Mouse (Mus musculus): ENCODE data around the gene Pkp4. TPM values are rescaled to one million over a fixed set of nuclear protein-coding genes. Genes with fewer than 3 reads are reported as not detected.

Pkp4 gene
- polyA plus RNA-seq, 1 experiment from 2014 or later = 23.5 TPM

DNA sequence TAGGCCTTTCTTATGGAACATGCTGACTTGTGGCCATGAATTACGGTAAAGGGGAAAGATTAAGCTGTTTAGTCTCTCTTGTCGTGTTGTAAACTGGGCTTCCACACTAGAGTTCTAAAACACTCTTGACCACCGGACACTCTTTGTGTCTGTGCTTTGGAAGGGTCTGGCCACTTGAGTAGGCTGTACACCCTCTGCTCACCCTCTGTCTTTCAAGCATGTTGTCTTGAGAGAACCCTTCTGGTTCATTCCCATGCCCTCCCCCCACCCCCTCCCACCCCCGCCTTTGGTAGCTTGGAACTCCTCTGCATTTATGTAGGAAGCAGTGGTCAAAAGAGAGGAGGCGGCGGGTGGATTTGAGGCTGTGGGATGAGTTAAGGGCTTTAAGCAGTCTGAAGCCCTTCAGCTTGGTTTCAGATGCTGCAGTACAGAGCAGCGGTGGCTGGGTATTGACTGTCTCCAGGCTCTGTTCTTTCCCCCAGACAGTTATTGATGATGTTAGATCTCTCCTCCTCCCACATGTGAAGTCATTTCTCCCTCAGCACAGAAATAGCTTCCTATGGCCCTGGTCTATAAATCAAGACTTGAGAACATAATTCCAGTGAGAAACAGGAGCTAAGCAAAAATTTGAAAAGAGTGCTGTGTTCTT lies 120.4 kb downstream of the Pkp4 start:
- no peak overlapping the region for H3K4me2 ChIP-seq (replicated peaks; ENCODE audit: low read depth, low read length)
- H3K4me3 ChIP-seq (ENCODE audit: low read length) = no peak overlapping the region
- peaks cover 14% of the 10 kb centered on the region for H3K4me1 ChIP-seq (ENCODE audit: insufficient read depth, low read length)
- peak; percentile 42; the same call in 1 of the 2 replicates for ATAC-seq (ENCODE audit: low FRiP score, low TSS enrichment)
- no peaks in the 10 kb centered on the region for H3K36me3 ChIP-seq (ENCODE audit: insufficient read depth, low read length)
- WGBS = 48% methylated on average over 7 of the region's 7 CpGs
- no peaks in the 10 kb centered on the region for H3K27me3 ChIP-seq (ENCODE audit: insufficient read depth, low read length)
- no peak overlapping the region for H3K9ac ChIP-seq (replicated peaks; ENCODE audit: low read length)
- H3K9me3 ChIP-seq (ENCODE audit: low read length) = no peaks in the 10 kb centered on the region
- H3K27ac ChIP-seq (ENCODE audit: low read length) = no peak overlapping the region

- WGBS = 93% methylated on average over 6 of the region's 6 CpGs
- Histone ChIP-seq H3K4me1 (ENCODE audit: insufficient read depth, low read length) (peaks cover 23% of the 10 kb centered on the region), H3K36me3 (ENCODE audit: insufficient read depth, low read length) (no peaks in the 10 kb centered on the region), H3K27ac (ENCODE audit: low read length) (no peak overlapping the region), H3K9ac (replicated peaks; ENCODE audit: low read length) (no peak overlapping the region), H3K9me3 (ENCODE audit: low read length) (no peaks in the 10 kb centered on the region), H3K4me3 (ENCODE audit: low read length) (no peak overlapping the region), H3K27me3 (ENCODE audit: insufficient read depth, low read length) (no peaks in the 10 kb centered on the region), H3K4me2 (replicated peaks; ENCODE audit: low read depth, low read length) (no peak overlapping the region)
- ATAC-seq (ENCODE audit: low FRiP score, low TSS enrichment) = no peak
Observed at GRCm38 (mm10) chr2:59282966-59283365, 122.3 kb downstream of the Pkp4 start.

DNA sequence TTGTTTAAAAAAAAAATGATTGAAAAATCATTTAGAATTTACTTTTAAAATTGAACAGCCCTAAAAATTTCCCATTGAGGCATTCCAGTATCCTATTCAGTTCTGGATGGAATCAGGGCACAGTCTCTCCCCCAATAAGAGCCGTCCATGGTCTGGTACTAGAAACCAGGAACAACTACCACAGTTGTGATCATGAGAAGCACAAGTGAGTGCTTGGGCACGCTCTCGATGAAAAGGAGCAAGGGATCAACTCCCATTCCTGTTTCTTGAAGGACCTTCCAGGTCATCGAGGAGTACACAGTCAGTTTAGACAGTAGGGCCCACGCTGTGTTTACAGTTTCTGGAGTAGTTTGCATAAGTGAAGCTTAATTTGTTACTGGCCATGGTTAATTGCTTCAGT lies 123.6 kb downstream of the Pkp4 start:
- Histone ChIP-seq H3K36me3 (ENCODE audit: insufficient read depth, low read length) (no peaks in the 10 kb centered on the region), H3K4me1 (ENCODE audit: insufficient read depth, low read length) (peaks cover 23% of the 10 kb centered on the region), H3K27me3 (ENCODE audit: insufficient read depth, low read length) (no peaks in the 10 kb centered on the region), H3K4me2 (replicated peaks; ENCODE audit: low read depth, low read length) (no peak overlapping the region), H3K9me3 (ENCODE audit: low read length) (no peaks in the 10 kb centered on the region), H3K27ac (ENCODE audit: low read length) (no peak overlapping the region), H3K9ac (replicated peaks; ENCODE audit: low read length) (no peak overlapping the region), H3K4me3 (ENCODE audit: low read length) (no peak overlapping the region)
- ATAC-seq (ENCODE audit: low FRiP score, low TSS enrichment) = no peak
- WGBS = 87% methylated on average over 5 of the region's 5 CpGs

DNA sequence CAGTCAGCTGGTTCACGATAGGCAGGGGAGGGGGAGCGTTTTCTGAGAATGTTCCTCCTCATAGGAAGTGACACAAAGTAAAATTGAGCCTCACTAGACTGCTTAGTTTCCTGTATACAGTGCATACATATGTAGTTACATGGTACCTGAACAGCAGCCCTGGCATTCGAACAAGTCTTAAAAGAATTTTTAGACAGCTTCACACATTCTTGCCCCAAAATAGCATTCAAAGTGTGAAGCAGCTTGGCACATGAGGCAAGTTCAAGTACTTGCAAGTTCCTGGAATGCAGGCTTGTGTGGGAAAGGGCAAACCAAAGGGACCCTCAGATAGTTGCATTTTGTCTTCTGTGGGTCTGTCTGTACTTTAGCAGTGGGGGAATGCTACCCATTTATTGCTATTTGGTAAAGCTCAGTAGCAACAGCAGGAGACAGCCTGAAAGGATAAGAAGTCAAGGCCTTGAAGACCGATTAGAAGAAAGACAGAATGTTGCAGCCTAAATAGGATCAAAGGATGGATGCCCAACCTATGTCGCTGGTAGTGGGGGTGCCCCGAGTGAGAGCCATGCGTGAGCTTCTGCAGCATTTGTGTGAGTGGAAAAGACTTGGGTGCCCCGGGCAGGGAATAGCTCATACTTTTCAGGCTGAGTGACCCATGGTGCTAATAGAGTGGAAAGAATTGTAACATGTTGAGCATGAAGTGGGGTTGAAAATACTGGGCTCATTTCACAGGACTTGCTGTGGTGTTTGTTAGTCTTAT lies 124.3 kb downstream of the Pkp4 start:
- Histone ChIP-seq H3K4me3 (ENCODE audit: low read length) (no peak overlapping the region), H3K9ac (replicated peaks; ENCODE audit: low read length) (no peak overlapping the region), H3K9me3 (ENCODE audit: low read length) (no peaks in the 10 kb centered on the region), H3K4me1 (ENCODE audit: insufficient read depth, low read length) (peaks cover 23% of the 10 kb centered on the region), H3K36me3 (ENCODE audit: insufficient read depth, low read length) (no peaks in the 10 kb centered on the region), H3K27ac (ENCODE audit: low read length) (no peak overlapping the region), H3K27me3 (ENCODE audit: insufficient read depth, low read length) (no peaks in the 10 kb centered on the region), H3K4me2 (replicated peaks; ENCODE audit: low read depth, low read length) (no peak overlapping the region)
- WGBS = 75% methylated on average over 8 of the region's 8 CpGs
- ATAC-seq (ENCODE audit: low FRiP score, low TSS enrichment) = no peak

DNA sequence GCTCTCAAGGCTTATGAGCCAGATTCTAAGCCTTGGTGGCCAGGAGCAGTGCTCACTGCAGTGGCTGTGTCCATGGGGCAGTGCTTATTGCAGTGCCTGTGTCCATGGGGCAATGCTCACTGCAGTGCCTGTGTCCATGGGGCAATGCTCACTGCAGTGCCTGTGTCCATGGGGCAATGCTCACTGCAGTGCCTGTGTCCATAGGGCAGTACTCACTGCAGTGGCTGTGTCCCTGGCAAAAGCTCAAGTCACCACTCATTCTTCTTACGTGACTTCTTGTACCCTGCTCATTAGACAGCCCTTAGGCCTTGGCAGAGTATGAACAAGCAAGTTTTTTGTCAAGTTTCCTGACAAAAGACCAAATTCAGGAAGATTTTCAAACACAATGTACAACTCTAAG lies 124.9 kb downstream of the Pkp4 start:
- Histone ChIP-seq H3K9me3 (ENCODE audit: low read length) (no peaks in the 10 kb centered on the region), H3K4me2 (replicated peaks; ENCODE audit: low read depth, low read length) (no peak overlapping the region), H3K27ac (ENCODE audit: low read length) (no peak overlapping the region), H3K36me3 (ENCODE audit: insufficient read depth, low read length) (no peaks in the 10 kb centered on the region), H3K4me1 (ENCODE audit: insufficient read depth, low read length) (peaks cover 25% of the 10 kb centered on the region), H3K9ac (replicated peaks; ENCODE audit: low read length) (no peak overlapping the region), H3K27me3 (ENCODE audit: insufficient read depth, low read length) (no peaks in the 10 kb centered on the region), H3K4me3 (ENCODE audit: low read length) (no peak overlapping the region)
- no peak for ATAC-seq (ENCODE audit: low FRiP score, low TSS enrichment)
- WGBS = 80% methylated on average over 1 of the region's 1 CpGs

GRCm38 (mm10) chr2:59286247-59286646 lies 125.6 kb downstream of the Pkp4 start:
- ATAC-seq (ENCODE audit: low FRiP score, low TSS enrichment) = no peak
- Histone ChIP-seq H3K27ac (ENCODE audit: low read length) (no peak overlapping the region), H3K4me1 (ENCODE audit: insufficient read depth, low read length) (peaks cover 22% of the 10 kb centered on the region), H3K9me3 (ENCODE audit: low read length) (no peaks in the 10 kb centered on the region), H3K9ac (replicated peaks; ENCODE audit: low read length) (no peak overlapping the region), H3K4me2 (replicated peaks; ENCODE audit: low read depth, low read length) (no peak overlapping the region), H3K27me3 (ENCODE audit: insufficient read depth, low read length) (no peaks in the 10 kb centered on the region), H3K4me3 (ENCODE audit: low read length) (no peak overlapping the region), H3K36me3 (ENCODE audit: insufficient read depth, low read length) (no peaks in the 10 kb centered on the region)
- WGBS = 51% methylated on average over 9 of the region's 9 CpGs

DNA sequence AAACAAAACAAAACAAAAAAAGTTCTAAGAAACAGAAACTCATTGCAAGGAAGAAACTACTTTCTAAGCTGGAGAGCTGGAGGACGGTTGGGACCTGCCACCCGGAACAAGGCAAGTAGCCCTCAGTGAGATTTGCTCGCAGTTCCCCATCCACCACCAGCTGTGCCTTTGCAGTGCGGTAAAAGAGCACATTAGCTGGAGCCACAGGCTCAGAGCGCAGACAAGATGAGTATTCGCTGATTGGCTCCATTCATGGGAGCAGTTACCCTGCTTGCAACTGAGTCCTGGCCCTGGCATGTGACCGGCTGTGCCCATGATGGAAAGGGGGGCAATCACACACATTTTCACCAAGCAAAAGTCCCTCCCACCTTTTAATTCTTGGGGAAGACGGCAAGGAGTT lies 127.0 kb downstream of the Pkp4 start:
- Histone ChIP-seq H3K27me3 (ENCODE audit: insufficient read depth, low read length) (no peaks in the 10 kb centered on the region), H3K36me3 (ENCODE audit: insufficient read depth, low read length) (no peaks in the 10 kb centered on the region), H3K9me3 (ENCODE audit: low read length) (no peaks in the 10 kb centered on the region), H3K27ac (ENCODE audit: low read length) (no peak overlapping the region), H3K9ac (replicated peaks; ENCODE audit: low read length) (no peak overlapping the region), H3K4me1 (ENCODE audit: insufficient read depth, low read length) (peaks cover 15% of the 10 kb centered on the region), H3K4me2 (replicated peaks; ENCODE audit: low read depth, low read length) (no peak overlapping the region), H3K4me3 (ENCODE audit: low read length) (no peak overlapping the region)
- ATAC-seq (ENCODE audit: low FRiP score, low TSS enrichment) = peak; percentile 47; the same call in 1 of the 2 replicates
- WGBS = 45% methylated on average over 8 of the region's 8 CpGs

GRCm38 (mm10) chr2:59289411-59289810 lies 128.8 kb downstream of the Pkp4 start:
- 76% methylated on average over 2 of the region's 2 CpGs for WGBS
- Histone ChIP-seq H3K4me1 (ENCODE audit: insufficient read depth, low read length) (peaks cover 15% of the 10 kb centered on the region), H3K4me3 (ENCODE audit: low read length) (no peak overlapping the region), H3K27ac (ENCODE audit: low read length) (no peak overlapping the region), H3K4me2 (replicated peaks; ENCODE audit: low read depth, low read length) (no peak overlapping the region), H3K9me3 (ENCODE audit: low read length) (no peaks in the 10 kb centered on the region), H3K9ac (replicated peaks; ENCODE audit: low read length) (no peak overlapping the region), H3K36me3 (ENCODE audit: insufficient read depth, low read length) (no peaks in the 10 kb centered on the region), H3K27me3 (ENCODE audit: insufficient read depth, low read length) (no peaks in the 10 kb centered on the region)
- ATAC-seq (ENCODE audit: low FRiP score, low TSS enrichment) = no peak

- Histone ChIP-seq H3K27me3 (ENCODE audit: insufficient read depth, low read length) (no peaks in the 10 kb centered on the region), H3K9me3 (ENCODE audit: low read length) (no peaks in the 10 kb centered on the region), H3K4me3 (ENCODE audit: low read length) (no peak overlapping the region), H3K4me1 (ENCODE audit: insufficient read depth, low read length) (peaks cover 15% of the 10 kb centered on the region), H3K36me3 (ENCODE audit: insufficient read depth, low read length) (no peaks in the 10 kb centered on the region), H3K9ac (replicated peaks; ENCODE audit: low read length) (no peak overlapping the region), H3K4me2 (replicated peaks; ENCODE audit: low read depth, low read length) (no peak overlapping the region), H3K27ac (ENCODE audit: low read length) (no peak overlapping the region)
- no peak for ATAC-seq (ENCODE audit: low FRiP score, low TSS enrichment)
- 36% methylated on average over 3 of the region's 3 CpGs for WGBS
Observed at GRCm38 (mm10) chr2:59290391-59290790, 129.7 kb downstream of the Pkp4 start.

DNA sequence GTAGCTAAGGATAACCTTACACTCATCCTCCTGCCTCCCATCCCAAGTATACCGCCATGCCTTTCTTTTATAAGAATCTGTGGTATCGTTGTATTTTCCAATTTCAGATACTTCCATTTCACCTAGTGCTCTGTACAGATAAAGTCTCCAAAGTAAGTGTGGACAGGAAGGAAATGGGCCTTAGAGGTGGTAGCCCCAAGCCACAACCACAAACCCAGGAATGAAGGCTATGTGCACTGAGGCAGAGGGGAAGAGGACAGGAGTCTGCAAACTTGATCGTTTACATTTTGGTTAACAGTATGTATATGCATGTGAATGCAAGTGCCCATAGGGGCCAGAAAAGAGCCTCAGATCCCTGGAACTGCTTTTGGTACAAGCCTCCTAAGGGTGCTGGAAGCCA lies 139.2 kb downstream of the Pkp4 start:
- Histone ChIP-seq H3K4me3 (ENCODE audit: low read length) (no peak overlapping the region), H3K4me2 (replicated peaks; ENCODE audit: low read depth, low read length) (no peak overlapping the region), H3K36me3 (ENCODE audit: insufficient read depth, low read length) (no peaks in the 10 kb centered on the region), H3K4me1 (ENCODE audit: insufficient read depth, low read length) (no peaks in the 10 kb centered on the region), H3K9ac (replicated peaks; ENCODE audit: low read length) (no peak overlapping the region), H3K27ac (ENCODE audit: low read length) (no peak overlapping the region), H3K27me3 (ENCODE audit: insufficient read depth, low read length) (no peaks in the 10 kb centered on the region), H3K9me3 (ENCODE audit: low read length) (no peaks in the 10 kb centered on the region)
- WGBS = 83% methylated on average over 3 of the region's 3 CpGs
- ATAC-seq (ENCODE audit: low FRiP score, low TSS enrichment) = no peak
